Mouse (Mus musculus) urinary bladder, postnatal 0 days (tissue): ENCODE results near the gene Gm13279. TPM values are rescaled to one million over a fixed set of nuclear protein-coding genes. Genes with fewer than 3 reads are reported as not detected.

Source experiments
- polyA plus RNA-seq: library from polyadenylated mRNA; unstranded; fragments of >200 nt; fragmentation: Nextera tagmentation; extraction: Ambion mirVana; gene quantifications from 2 replicates; pipeline ENCODE4 v1.2.1, GENCODE M21; 2015

Gene Gm13279
- not detected in 2 replicates for polyA plus RNA-seq

GRCm38 (mm10) chr4:88797097-88797496, at the start of gene Gm13279:
TSS of gene Gm13279 (plus strand) at chr4:88797397.

GRCm38 (mm10) chr4:88754818-88755340, 42.3 kb upstream of the Gm13279 start, which contains the start of gene Gm13271:
TSS of gene Gm13271 (plus strand) at chr4:88754868.

GRCm38 (mm10) chr4:88759610-88760268, 37.5 kb upstream of the Gm13279 start, which contains the start of gene Gm13283:
TSS of gene Gm13283 (plus strand) at chr4:88760119.

GRCm38 (mm10) chr4:88773534-88773933, 23.7 kb upstream of the Gm13279 start, which contains the start of gene Gm13290:
TSS of gene Gm13290 (plus strand) at chr4:88773834.

GRCm38 (mm10) chr4:88776622-88777021, 20.6 kb upstream of the Gm13279 start, which contains the start of gene Gm13289:
TSS of gene Gm13289 (plus strand) at chr4:88776922.

GRCm38 (mm10) chr4:88779550-88779949, 17.6 kb upstream of the Gm13279 start, which contains the start of gene Gm13272:
TSS of gene Gm13272 (plus strand) at chr4:88779850.

GRCm38 (mm10) chr4:88781831-88782230, 15.4 kb upstream of the Gm13279 start, which contains the start of gene Ifnz:
TSS of gene Ifnz (plus strand) at chr4:88782131.

GRCm38 (mm10) chr4:88785409-88785808, 11.8 kb upstream of the Gm13279 start, which contains the start of gene Gm13276:
TSS of gene Gm13276 (plus strand) at chr4:88785709.

GRCm38 (mm10) chr4:88788402-88788801, 8.8 kb upstream of the Gm13279 start, which contains the start of gene Gm13277:
TSS of gene Gm13277 (plus strand) at chr4:88788632.

GRCm38 (mm10) chr4:88791250-88791649, 5.9 kb upstream of the Gm13279 start, which contains the start of gene Gm13278:
TSS of gene Gm13278 (plus strand) at chr4:88791550.

GRCm38 (mm10) chr4:88793936-88794675, 3.1 kb upstream of the Gm13279 start, which contains the start of gene Gm13275:
TSS of gene Gm13275 (plus strand) at chr4:88794487.

GRCm38 (mm10) chr4:88799365-88799764, 2.2 kb downstream of the Gm13279 start, which contains the start of gene Gm13285:
TSS of gene Gm13285 (plus strand) at chr4:88799665.

GRCm38 (mm10) chr4:88802954-88803353, 5.8 kb downstream of the Gm13279 start, which contains the start of gene Gm13287:
TSS of gene Gm13287 (plus strand) at chr4:88803254.

GRCm38 (mm10) chr4:88805231-88805630, 8.0 kb downstream of the Gm13279 start, which contains the start of gene Gm13288:
TSS of gene Gm13288 (plus strand) at chr4:88805531.

GRCm38 (mm10) chr4:88815928-88816327, 18.7 kb downstream of the Gm13279 start, which contains the start of gene Ifna7:
TSS of gene Ifna7 (plus strand) at chr4:88816228.

GRCm38 (mm10) chr4:88819659-88820058, 22.5 kb downstream of the Gm13279 start, which contains the start of gene Ifna11:
TSS of gene Ifna11 (plus strand) at chr4:88819959.

GRCm38 (mm10) chr4:88827116-88827515, 29.9 kb downstream of the Gm13279 start, which contains the start of gene Ifna6:
TSS of gene Ifna6 (plus strand) at chr4:88827416.

GRCm38 (mm10) chr4:88835225-88835624, 38.0 kb downstream of the Gm13279 start, which contains the start of gene Ifna5:
TSS of gene Ifna5 (plus strand) at chr4:88835525.

GRCm38 (mm10) chr4:88841438-88841911, 44.3 kb downstream of the Gm13279 start, which contains the start of gene Ifna4:
TSS of gene Ifna4 (plus strand) at chr4:88841861.

